Mouse (Mus musculus) brain, embryonic 14.5 days (tissue): ENCODE measurements around the gene Col4a3.

Experiments used
- CTCF ChIP-seq: fragments of 200-500 bp; IDR thresholded peaks from 2 replicates; pipeline ENCODE4 v1.5.1; 2012; ENCODE audit warnings: inconsistent platforms, mild to moderate bottlenecking, moderate library complexity, borderline replicate concordance; ENCODE audit not compliant: insufficient read depth, insufficient read length; ENCODE audit errors: extremely low read depth
- POLR2A ChIP-seq: fragments of 200-500 bp; IDR thresholded peaks from 2 replicates; pipeline ENCODE4 v1.6.1; 2012; ENCODE audit warnings: mild to moderate bottlenecking, inconsistent platforms, borderline replicate concordance; ENCODE audit not compliant: poor library complexity, insufficient read depth, insufficient read length, severe bottlenecking; ENCODE audit errors: extremely low read depth

DNA sequence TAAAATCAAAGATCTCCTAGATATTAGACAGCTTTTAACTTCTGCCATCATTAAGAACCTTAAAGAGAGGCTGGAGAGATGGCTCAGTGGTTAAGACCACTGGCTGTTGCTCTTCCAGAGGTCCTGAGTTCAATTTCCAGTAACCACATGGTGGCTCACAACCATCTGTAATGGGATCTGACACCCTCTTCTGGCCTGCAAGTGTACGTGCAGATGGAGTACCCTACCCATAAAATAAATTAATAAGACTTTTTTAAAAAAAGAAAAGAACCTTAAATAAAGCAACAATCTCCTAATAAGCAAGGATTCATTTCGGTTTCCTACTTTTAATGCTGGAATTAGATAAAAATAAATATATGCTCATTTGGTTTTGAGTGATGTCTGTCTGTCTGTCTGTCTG is 51.7 kb downstream of the Col4a3 start:
- TF ChIP-seq POLR2A: no peak
- TF ChIP-seq CTCF: no peak
